Mouse (Mus musculus) limb, embryonic 12.5 days (tissue): Measurements from ENCODE around the gene Dhx35. TPM values are rescaled to one million over a fixed set of nuclear protein-coding genes. Genes with fewer than 3 reads are reported as not detected.
A peak's percentile ranks its signal among the peaks of the same experiment; 100 is the strongest.

Experiments used
- ATAC-seq: fragments of 200-750 bp; cut with Nextera tagmentation; 2 replicates; pipeline ENCODE4 v1.8.0; 2017; ENCODE audit warnings: low read depth, moderate TSS enrichment; ENCODE audit not compliant: insufficient number of reproducible peaks, insufficient read depth, low FRiP score, low TSS enrichment
- H3K27ac ChIP-seq: fragments of 300-500 bp; sonication (generic); 2 replicates; pipeline ENCODE4 v1.5.1; 2016; ENCODE audit warnings: mild to moderate bottlenecking, moderate library complexity
- H3K27me3 ChIP-seq: fragments of 300-500 bp; sonication (generic); 2 replicates; pipeline ENCODE4 v1.6.1; 2016; ENCODE audit warnings: mild to moderate bottlenecking, moderate library complexity
- H3K36me3 ChIP-seq: fragments of 300-500 bp; sonication (generic); 2 replicates; pipeline ENCODE4 v1.6.1; 2016; ENCODE audit warnings: mild to moderate bottlenecking, moderate library complexity
- H3K4me1 ChIP-seq: fragments of 300-500 bp; sonication (generic); replicated peaks from 2 replicates; pipeline ENCODE4 v1.6.1; 2016
- H3K4me2 ChIP-seq: fragments of 300-500 bp; sonication (generic); 2 replicates; pipeline ENCODE4 v1.6.1; 2016; ENCODE audit warnings: mild to moderate bottlenecking, moderate library complexity
- H3K4me3 ChIP-seq: fragments of 300-500 bp; sonication (generic); replicated peaks from 2 replicates; pipeline ENCODE4 v1.5.1; 2016; ENCODE audit warnings: mild to moderate bottlenecking
- H3K9ac ChIP-seq: fragments of 300-500 bp; sonication (generic); replicated peaks from 2 replicates; pipeline ENCODE4 v1.6.1; 2016; ENCODE audit warnings: mild to moderate bottlenecking, moderate library complexity
- H3K9me3 ChIP-seq: fragments of 300-500 bp; sonication (generic); 2 replicates; pipeline ENCODE4 v1.6.1; 2016; ENCODE audit warnings: mild to moderate bottlenecking, moderate library complexity
- whole genome bisulfite sequencing: fragments of 180-500 bp; shearing (Covaris S2); methylation state at CpG from one replicate; pipeline ENCODE4 v1.1.7; 2016; 5-methylcytosine and 5-hydroxymethylcytosine counted together
- polyA plus RNA-seq: library from polyadenylated mRNA; unstranded; fragments of >200 nt; fragmentation: Nextera tagmentation; extraction: Ambion mirVana; gene quantifications from 2 replicates; pipeline ENCODE4 v1.2.1, GENCODE M21; 2016

Dhx35 gene
- polyA plus RNA-seq, 1 experiment from 2014 or later, result 15.9 TPM

DNA sequence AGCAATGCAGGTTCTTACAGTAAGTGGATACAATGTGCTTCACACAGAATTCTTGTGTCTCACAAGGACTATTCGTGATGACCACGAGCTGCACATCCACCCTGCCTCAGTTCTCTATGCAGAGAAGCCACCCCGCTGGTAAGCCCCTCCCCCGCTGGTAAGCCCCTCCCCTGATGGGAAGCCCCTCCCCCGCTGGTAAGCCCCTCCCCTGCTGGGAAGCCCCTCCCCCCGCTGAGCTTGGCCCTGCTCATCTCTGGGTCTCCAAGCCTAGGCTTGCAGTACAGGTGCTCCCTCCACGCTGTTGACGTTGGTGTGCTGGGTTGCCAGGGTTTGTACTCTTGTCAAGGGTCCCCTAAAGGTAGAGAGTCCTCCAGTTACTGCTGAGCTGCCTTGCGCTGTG lies 54.8 kb downstream of the Dhx35 start:
- Histone ChIP-seq H3K4me1 (no peaks in the 10 kb centered on the region), H3K27me3 (no peaks in the 10 kb centered on the region), H3K4me2 (no peak overlapping the region), H3K9me3 (no peaks in the 10 kb centered on the region), H3K27ac (no peak overlapping the region), H3K36me3 (peaks cover 57% of the 10 kb centered on the region), H3K4me3 (no peak overlapping the region), H3K9ac (no peak overlapping the region)
- ATAC-seq, result no peak
- WGBS, result 78% methylated on average over 9 of the region's 9 CpGs

DNA sequence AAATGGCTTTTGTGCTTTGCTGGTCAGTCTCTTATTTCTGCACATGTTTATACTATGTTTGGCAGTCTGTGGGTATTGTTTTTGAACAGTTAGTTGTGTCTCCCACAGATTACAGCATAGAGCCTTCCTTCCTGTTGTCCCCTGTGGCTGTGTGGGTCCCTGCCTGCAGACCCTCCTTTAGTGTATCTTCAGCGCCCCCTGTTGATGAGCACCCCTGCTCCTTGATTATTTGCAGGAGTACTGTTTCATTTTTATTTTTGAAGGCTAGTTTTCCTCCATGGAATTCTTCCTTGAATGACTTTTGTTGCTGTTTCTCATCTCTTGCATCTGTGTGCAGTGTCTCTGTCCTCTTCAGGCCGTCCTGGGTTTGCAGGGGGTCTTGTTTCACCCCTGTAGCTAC lies 58.0 kb downstream of the Dhx35 start:
- no peak overlapping the region for H3K4me3 ChIP-seq
- H3K27me3 ChIP-seq, result no peaks in the 10 kb centered on the region
- H3K9ac ChIP-seq, result no peak overlapping the region
- H3K4me2 ChIP-seq, result no peak overlapping the region
- peaks cover 68% of the 10 kb centered on the region for H3K36me3 ChIP-seq
- H3K9me3 ChIP-seq, result no peaks in the 10 kb centered on the region
- H3K27ac ChIP-seq, result no peak overlapping the region
- no peak for ATAC-seq
- H3K4me1 ChIP-seq, result no peaks in the 10 kb centered on the region
- 36% methylated on average over 2 of the region's 2 CpGs for WGBS

DNA sequence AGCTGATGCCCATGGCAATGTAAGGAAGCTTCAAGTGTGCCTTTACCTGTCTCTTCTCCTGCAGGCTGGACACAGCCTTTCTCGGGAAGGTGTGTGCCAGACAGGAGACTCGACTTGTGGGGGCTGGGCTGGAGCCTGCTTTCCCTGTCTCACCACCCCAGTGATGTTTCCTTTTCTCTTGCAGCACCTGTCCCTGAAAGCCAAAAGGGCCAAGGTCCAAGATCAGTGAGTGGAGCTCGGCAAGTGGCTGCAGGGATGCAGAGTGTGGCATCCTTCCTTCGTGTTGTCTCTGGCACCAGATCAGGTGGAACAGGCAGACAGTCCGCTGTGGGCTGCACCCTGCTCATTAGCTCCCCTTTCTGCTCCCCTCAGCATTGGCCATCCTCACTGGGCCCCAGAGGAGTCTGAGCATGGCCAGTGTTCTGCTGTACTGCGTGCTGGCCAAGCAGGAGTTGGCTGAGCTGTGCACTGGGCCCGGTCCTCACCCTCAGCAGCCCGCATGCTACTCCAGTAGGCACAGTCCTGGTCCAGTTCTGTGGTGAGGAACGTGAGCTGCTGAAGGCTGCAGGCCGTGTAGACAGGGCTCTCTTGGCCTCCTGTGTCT lies 62.4 kb downstream of the Dhx35 start:
- Histone ChIP-seq H3K4me1 (no peaks in the 10 kb centered on the region), H3K27me3 (no peaks in the 10 kb centered on the region), H3K36me3 (peaks cover 49% of the 10 kb centered on the region), H3K4me3 (no peak overlapping the region), H3K27ac (no peak overlapping the region), H3K4me2 (no peak overlapping the region), H3K9me3 (no peaks in the 10 kb centered on the region), H3K9ac (no peak overlapping the region)
- no peak for ATAC-seq
- WGBS, result 89% methylated on average over 10 of the region's 10 CpGs

GRCm38 (mm10) chr2:158857579-158857978 lies 63.0 kb downstream of the Dhx35 start:
- H3K9ac ChIP-seq, result no peak overlapping the region
- no peak for ATAC-seq
- 91% methylated on average over 15 of the region's 15 CpGs for WGBS
- H3K27ac ChIP-seq, result no peak overlapping the region
- H3K4me3 ChIP-seq, result no peak overlapping the region
- no peak overlapping the region for H3K4me2 ChIP-seq
- H3K9me3 ChIP-seq, result no peaks in the 10 kb centered on the region
- H3K27me3 ChIP-seq, result no peaks in the 10 kb centered on the region
- H3K4me1 ChIP-seq, result no peaks in the 10 kb centered on the region
- peaks cover 48% of the 10 kb centered on the region for H3K36me3 ChIP-seq

GRCm38 (mm10) chr2:158861115-158861514 lies 66.5 kb downstream of the Dhx35 start:
- H3K4me1 ChIP-seq, result no peaks in the 10 kb centered on the region
- H3K27me3 ChIP-seq, result no peaks in the 10 kb centered on the region
- no peak overlapping the region for H3K9ac ChIP-seq
- no peak overlapping the region for H3K4me3 ChIP-seq
- 78% methylated on average over 2 of the region's 2 CpGs for whole genome bisulfite sequencing
- H3K27ac ChIP-seq, result no peak overlapping the region
- peaks cover 27% of the 10 kb centered on the region for H3K36me3 ChIP-seq
- H3K9me3 ChIP-seq, result no peaks in the 10 kb centered on the region
- H3K4me2 ChIP-seq, result no peak overlapping the region
- no peak for ATAC-seq

- Histone ChIP-seq H3K27ac (no peak overlapping the region), H3K27me3 (no peaks in the 10 kb centered on the region), H3K9me3 (no peaks in the 10 kb centered on the region), H3K4me3 (no peak overlapping the region), H3K36me3 (peaks cover 11% of the 10 kb centered on the region), H3K4me2 (no peak overlapping the region), H3K9ac (no peak overlapping the region), H3K4me1 (no peaks in the 10 kb centered on the region)
- no peak for ATAC-seq
- WGBS, result 53% methylated on average over 11 of the region's 11 CpGs
Observed at GRCm38 (mm10) chr2:158863341-158864125, 68.9 kb downstream of the Dhx35 start.

GRCm38 (mm10) chr2:158864126-158864458 lies 69.5 kb downstream of the Dhx35 start:
- ATAC-seq, result no peak
- Histone ChIP-seq H3K9ac (no peak overlapping the region), H3K27me3 (no peaks in the 10 kb centered on the region), H3K27ac (no peak overlapping the region), H3K9me3 (no peaks in the 10 kb centered on the region), H3K4me1 (0 out of 2 replicates have a peak, but pooled peaks cover 3% of the 10 kb centered on the region), H3K36me3 (peaks cover 7% of the 10 kb centered on the region), H3K4me3 (no peak overlapping the region), H3K4me2 (no peak overlapping the region)
- 74% methylated on average over 4 of the region's 4 CpGs for WGBS

- Histone ChIP-seq H3K27ac (no peak overlapping the region), H3K4me3 (no peak overlapping the region), H3K9me3 (no peaks in the 10 kb centered on the region), H3K27me3 (no peaks in the 10 kb centered on the region), H3K4me1 (peaks cover 12% of the 10 kb centered on the region), H3K36me3 (0 out of 2 replicates have a peak, but pooled peaks cover 3% of the 10 kb centered on the region), H3K4me2 (no peak overlapping the region), H3K9ac (no peak overlapping the region)
- ATAC-seq, result no peak
- WGBS, result 27% methylated on average over 10 of the region's 10 CpGs
Observed at GRCm38 (mm10) chr2:158865358-158865757, 70.8 kb downstream of the Dhx35 start.

DNA sequence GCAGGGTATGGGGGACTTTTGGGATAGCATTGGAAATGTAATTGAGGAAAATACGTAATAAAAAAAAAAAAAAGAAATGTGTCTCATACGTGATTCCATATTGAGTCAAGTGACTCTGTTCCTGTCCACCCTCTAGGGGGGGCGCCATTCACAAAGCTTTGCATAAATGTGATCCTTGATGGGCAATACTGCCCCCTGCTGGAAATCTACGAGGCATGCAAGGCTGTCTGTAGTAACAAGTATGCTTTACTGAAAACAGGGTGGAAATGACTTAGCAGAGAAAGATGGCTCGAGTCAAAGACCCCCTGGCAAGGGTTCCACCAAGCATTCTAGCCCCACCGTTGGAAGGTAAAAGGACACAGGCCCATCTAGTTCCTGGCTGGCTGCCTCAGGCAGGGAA lies 92.0 kb downstream of the Dhx35 start:
- 55% methylated on average over 6 of the region's 6 CpGs for WGBS
- Histone ChIP-seq H3K4me1 (no peaks in the 10 kb centered on the region), H3K27ac (no peak overlapping the region), H3K9ac (no peak overlapping the region), H3K27me3 (no peaks in the 10 kb centered on the region), H3K9me3 (no peaks in the 10 kb centered on the region), H3K36me3 (no peaks in the 10 kb centered on the region), H3K4me2 (no peak overlapping the region), H3K4me3 (no peak overlapping the region)
- no peak for ATAC-seq

DNA sequence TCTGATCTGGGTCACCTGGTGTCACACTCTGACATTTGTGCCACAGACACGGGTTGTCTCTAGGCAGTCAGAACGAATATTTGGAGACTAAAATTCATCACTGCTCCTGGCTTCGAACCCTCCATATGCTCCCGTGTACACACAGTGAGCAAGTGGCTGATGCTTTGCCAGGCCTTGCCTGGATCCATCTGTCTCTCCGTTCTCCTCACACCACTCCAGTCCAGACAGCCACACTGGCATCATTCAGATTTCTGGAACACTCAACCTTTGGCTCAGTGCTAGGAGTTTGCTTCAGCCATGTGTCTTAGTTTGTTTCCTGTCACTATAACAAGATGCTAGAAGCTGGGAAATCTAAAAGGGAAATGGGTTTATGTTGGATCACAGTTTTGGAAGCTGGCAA lies 93.9 kb downstream of the Dhx35 start:
- H3K4me2 ChIP-seq, result no peak overlapping the region
- 83% methylated on average over 5 of the region's 5 CpGs for WGBS
- no peak for ATAC-seq
- H3K4me3 ChIP-seq, result no peak overlapping the region
- H3K9ac ChIP-seq, result no peak overlapping the region
- peaks cover 7% of the 10 kb centered on the region for H3K27me3 ChIP-seq
- no peaks in the 10 kb centered on the region for H3K4me1 ChIP-seq
- no peaks in the 10 kb centered on the region for H3K36me3 ChIP-seq
- no peaks in the 10 kb centered on the region for H3K9me3 ChIP-seq
- H3K27ac ChIP-seq, result no peak overlapping the region

GRCm38 (mm10) chr2:158889201-158889600 lies 94.6 kb downstream of the Dhx35 start:
- H3K9me3 ChIP-seq, result no peaks in the 10 kb centered on the region
- ATAC-seq, result 0 out of 2 replicates have a peak, but pooled peaks have one; percentile 31
- H3K36me3 ChIP-seq, result no peaks in the 10 kb centered on the region
- no peak overlapping the region for H3K4me2 ChIP-seq
- H3K27ac ChIP-seq, result no peak overlapping the region
- H3K27me3 ChIP-seq, result peaks cover 7% of the 10 kb centered on the region
- no peaks in the 10 kb centered on the region for H3K4me1 ChIP-seq
- no peak overlapping the region for H3K4me3 ChIP-seq
- 72% methylated on average over 11 of the region's 11 CpGs for WGBS
- no peak overlapping the region for H3K9ac ChIP-seq

GRCm38 (mm10) chr2:158891319-158891718 lies 96.7 kb downstream of the Dhx35 start:
- WGBS, result 71% methylated on average over 4 of the region's 4 CpGs
- Histone ChIP-seq H3K4me3 (no peak overlapping the region), H3K4me1 (no peaks in the 10 kb centered on the region), H3K27me3 (peaks cover 7% of the 10 kb centered on the region), H3K36me3 (no peaks in the 10 kb centered on the region), H3K27ac (no peak overlapping the region), H3K4me2 (no peak overlapping the region), H3K9ac (no peak overlapping the region), H3K9me3 (no peaks in the 10 kb centered on the region)
- no peak for ATAC-seq
